Mouse (Mus musculus): ENCODE data around the gene Tyw1. TPM values are rescaled to one million over a fixed set of nuclear protein-coding genes. Genes with fewer than 3 reads are reported as not detected.

Tyw1 gene
- polyA plus RNA-seq, 1 experiment = 11.7 TPM

DNA sequence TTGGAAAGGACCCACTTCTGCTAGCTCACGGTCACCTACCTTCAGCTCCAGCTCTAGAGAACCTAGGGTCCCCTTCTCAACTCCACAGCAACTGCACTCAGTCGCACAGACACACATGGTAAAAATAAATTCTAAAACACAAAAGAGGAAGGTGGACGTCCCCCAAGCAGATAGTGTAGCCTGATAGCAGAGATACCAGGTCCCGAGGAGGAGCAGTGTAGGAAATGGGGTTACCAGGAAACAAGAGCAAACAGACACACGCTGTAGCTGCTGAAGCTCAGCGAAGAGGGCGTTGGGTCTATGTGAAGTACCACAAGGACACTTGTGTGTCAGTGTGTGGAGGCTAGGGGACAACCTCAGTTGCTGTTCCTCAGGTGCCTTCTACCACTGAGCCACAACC lies 89.6 kb downstream of the Tyw1 start:
- TF ChIP-seq CTCF (IDR thresholded peaks at IDR 0.05; ENCODE audit: control insufficient read depth, insufficient read depth, low read length) = no peak
- TF ChIP-seq POLR2A (IDR thresholded peaks at IDR 0.05; ENCODE audit: borderline replicate concordance, control insufficient read depth, low read depth, low read length) = no peak
- Histone ChIP-seq H3K4me3 (replicated peaks; ENCODE audit: control insufficient read depth, low read depth, low read length) (no peak overlapping the region), H3K4me1 (ENCODE audit: control insufficient read depth, insufficient read depth, low read length) (no peaks in the 10 kb centered on the region), H3K27ac (ENCODE audit: control insufficient read depth, insufficient read depth, low read depth, low read length, poor library complexity) (no peak overlapping the region)
- 59% methylated on average over 7 of the region's 7 CpGs for WGBS

DNA sequence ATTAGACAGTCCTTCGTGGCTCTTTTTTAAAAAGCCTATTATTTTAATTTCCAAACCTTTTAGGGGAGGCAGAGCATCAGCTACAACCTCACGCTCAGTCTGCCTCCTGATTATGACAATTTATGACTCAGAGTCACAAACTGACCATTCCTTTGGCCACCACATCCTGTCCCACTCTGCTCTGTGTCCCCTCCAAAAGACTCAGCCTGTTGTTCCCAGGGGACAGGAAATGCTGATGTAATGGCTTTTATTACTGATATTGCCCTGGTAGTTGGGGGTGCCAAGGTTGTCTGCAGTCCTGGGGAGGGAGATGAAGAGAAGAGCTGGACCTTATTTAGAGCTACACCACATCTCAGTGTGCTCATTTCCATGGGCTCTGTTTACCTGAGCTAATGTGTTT lies 90.5 kb downstream of the Tyw1 start:
- Histone ChIP-seq H3K4me1 (ENCODE audit: control insufficient read depth, insufficient read depth, low read length) (no peaks in the 10 kb centered on the region), H3K4me3 (replicated peaks; ENCODE audit: control insufficient read depth, low read depth, low read length) (no peak overlapping the region), H3K27ac (ENCODE audit: control insufficient read depth, insufficient read depth, low read depth, low read length, poor library complexity) (no peak overlapping the region)
- TF ChIP-seq POLR2A (IDR thresholded peaks at IDR 0.05; ENCODE audit: borderline replicate concordance, control insufficient read depth, low read depth, low read length) (no peak), CTCF (IDR thresholded peaks at IDR 0.05; ENCODE audit: control insufficient read depth, insufficient read depth, low read length) (no peak)
- WGBS = 73% methylated on average over 2 of the region's 2 CpGs

DNA sequence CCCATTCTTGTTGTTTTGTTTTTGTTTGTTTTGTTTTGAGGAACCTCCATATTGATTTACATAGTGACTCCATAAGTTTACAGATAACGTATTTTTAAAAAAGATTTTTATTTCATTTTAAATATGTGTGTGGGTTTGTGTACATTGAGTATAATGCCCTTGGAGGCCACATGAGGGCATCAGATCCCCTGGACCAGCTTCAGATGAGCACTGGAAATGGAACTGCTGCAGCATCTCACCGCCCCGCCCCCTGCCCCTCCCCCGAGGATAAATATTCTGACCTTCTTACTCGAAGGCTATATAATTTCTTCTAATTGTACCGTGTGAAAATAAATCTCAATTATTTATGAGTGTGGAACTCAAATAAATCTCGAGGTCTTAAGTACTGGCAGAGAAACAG lies 99.8 kb downstream of the Tyw1 start:
- no peak for TF ChIP-seq CTCF (IDR thresholded peaks at IDR 0.05; ENCODE audit: control insufficient read depth, insufficient read depth, low read length)
- no peak for TF ChIP-seq POLR2A (IDR thresholded peaks at IDR 0.05; ENCODE audit: borderline replicate concordance, control insufficient read depth, low read depth, low read length)
- H3K4me3 ChIP-seq (replicated peaks; ENCODE audit: control insufficient read depth, low read depth, low read length) = no peak overlapping the region
- H3K27ac ChIP-seq (ENCODE audit: control insufficient read depth, insufficient read depth, low read depth, low read length, poor library complexity) = no peak overlapping the region
- WGBS = 57% methylated on average over 7 of the region's 7 CpGs
- H3K4me1 ChIP-seq (ENCODE audit: control insufficient read depth, insufficient read depth, low read length) = no peaks in the 10 kb centered on the region

DNA sequence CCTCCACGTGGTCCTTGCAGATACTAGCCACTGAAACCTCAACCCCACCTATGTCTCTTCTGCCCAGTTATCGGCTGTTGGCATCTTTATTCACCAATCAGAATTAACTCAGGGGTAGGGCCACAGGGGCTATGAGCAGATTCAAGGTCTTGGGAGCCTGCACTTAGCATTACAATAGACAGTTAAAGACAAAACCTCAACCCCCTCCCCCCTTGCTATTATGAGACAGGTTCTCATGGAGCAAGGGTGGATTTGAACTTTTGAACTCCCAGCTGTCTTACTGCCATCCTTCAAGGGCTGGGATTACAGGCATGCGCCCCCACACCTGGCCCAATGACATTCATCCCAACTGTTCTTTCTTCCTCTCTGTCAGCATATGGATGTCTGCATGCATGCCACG lies 107.7 kb downstream of the Tyw1 start:
- 72% methylated on average over 4 of the region's 4 CpGs for WGBS
- no peak overlapping the region for H3K27ac ChIP-seq (ENCODE audit: control insufficient read depth, insufficient read depth, low read depth, low read length, poor library complexity)
- TF ChIP-seq CTCF (IDR thresholded peaks at IDR 0.05; ENCODE audit: control insufficient read depth, insufficient read depth, low read length) (no peak), POLR2A (IDR thresholded peaks at IDR 0.05; ENCODE audit: borderline replicate concordance, control insufficient read depth, low read depth, low read length) (no peak)
- no peaks in the 10 kb centered on the region for H3K4me1 ChIP-seq (ENCODE audit: control insufficient read depth, insufficient read depth, low read length)
- no peak overlapping the region for H3K4me3 ChIP-seq (replicated peaks; ENCODE audit: control insufficient read depth, low read depth, low read length)

DNA sequence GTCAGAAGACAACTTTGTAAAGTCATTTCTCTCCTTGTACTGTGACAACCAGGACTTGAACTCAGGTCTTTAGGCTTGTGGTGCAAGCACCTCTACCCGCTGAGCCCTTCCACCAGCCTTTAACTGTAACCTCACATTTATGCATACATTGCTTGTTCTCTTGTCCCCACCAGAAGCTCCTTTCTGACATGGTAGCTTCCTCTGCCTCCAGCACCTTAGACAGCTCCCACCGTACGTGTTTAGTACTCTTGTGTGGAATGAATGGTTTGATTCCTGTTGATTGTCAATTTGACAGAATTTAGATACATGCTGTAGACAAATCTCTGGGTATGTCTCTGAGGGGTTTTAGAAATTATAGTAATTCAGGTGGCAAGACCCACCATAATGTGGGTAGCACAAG lies 108.4 kb downstream of the Tyw1 start:
- WGBS = 37% methylated on average over 3 of the region's 3 CpGs
- TF ChIP-seq POLR2A (IDR thresholded peaks at IDR 0.05; ENCODE audit: borderline replicate concordance, control insufficient read depth, low read depth, low read length) (no peak), CTCF (IDR thresholded peaks at IDR 0.05; ENCODE audit: control insufficient read depth, insufficient read depth, low read length) (no peak)
- Histone ChIP-seq H3K27ac (ENCODE audit: control insufficient read depth, insufficient read depth, low read depth, low read length, poor library complexity) (no peak overlapping the region), H3K4me3 (replicated peaks; ENCODE audit: control insufficient read depth, low read depth, low read length) (no peak overlapping the region), H3K4me1 (ENCODE audit: control insufficient read depth, insufficient read depth, low read length) (no peaks in the 10 kb centered on the region)

DNA sequence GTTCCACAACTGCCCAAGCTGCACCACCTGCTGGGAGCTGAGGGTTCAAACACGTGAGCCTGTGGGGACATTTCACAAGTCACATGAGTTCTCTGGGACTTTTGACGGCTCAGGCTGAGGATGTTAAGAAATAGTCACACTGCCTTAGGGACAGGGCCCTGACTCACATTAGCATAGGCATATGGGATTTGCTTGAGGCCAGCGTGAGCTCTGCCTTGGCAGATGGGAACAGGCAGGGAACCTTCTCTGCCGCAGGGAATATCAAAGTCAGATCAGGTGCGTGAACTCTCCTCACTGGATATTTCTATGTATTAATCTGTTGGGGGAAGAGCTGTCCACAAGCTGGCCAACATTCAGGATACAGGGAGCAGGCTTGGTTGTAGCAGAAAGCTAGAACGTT lies 112.8 kb downstream of the Tyw1 start:
- WGBS = 76% methylated on average over 6 of the region's 6 CpGs
- no peak overlapping the region for H3K27ac ChIP-seq (ENCODE audit: control insufficient read depth, insufficient read depth, low read depth, low read length, poor library complexity)
- no peak for TF ChIP-seq POLR2A (IDR thresholded peaks at IDR 0.05; ENCODE audit: borderline replicate concordance, control insufficient read depth, low read depth, low read length)
- no peak for TF ChIP-seq CTCF (IDR thresholded peaks at IDR 0.05; ENCODE audit: control insufficient read depth, insufficient read depth, low read length)
- no peaks in the 10 kb centered on the region for H3K4me1 ChIP-seq (ENCODE audit: control insufficient read depth, insufficient read depth, low read length)
- no peak overlapping the region for H3K4me3 ChIP-seq (replicated peaks; ENCODE audit: control insufficient read depth, low read depth, low read length)

DNA sequence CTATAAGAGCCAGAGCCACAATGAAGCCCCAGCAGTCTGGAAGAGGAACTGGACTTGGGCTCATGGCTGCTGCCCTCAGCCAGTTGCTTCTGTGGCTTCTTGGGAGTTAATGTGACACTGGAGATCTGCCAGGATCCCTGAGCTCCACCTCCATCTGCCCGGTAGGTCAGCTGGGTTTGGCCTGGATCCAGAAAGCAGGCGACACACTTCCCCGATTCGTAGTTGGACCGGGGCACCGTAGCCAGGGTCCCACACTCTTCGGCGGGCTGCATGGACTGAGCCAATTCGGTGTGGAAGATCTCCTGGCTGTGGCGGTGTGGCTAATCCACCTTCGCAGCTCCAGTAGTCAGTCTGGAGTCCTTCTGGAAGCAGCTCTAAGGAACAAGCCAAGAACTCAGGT lies 113.8 kb downstream of the Tyw1 start, which contains the start of gene Caln1:
Caln1 (plus strand) TSS at position 219 of the 400 bp plus-strand sequence.
- Histone ChIP-seq H3K4me1 (ENCODE audit: control insufficient read depth, insufficient read depth, low read length) (no peaks in the 10 kb centered on the region), H3K4me3 (replicated peaks; ENCODE audit: control insufficient read depth, low read depth, low read length) (no peak within 1 kb of the TSS), H3K27ac (ENCODE audit: control insufficient read depth, insufficient read depth, low read depth, low read length, poor library complexity) (no peak within 1 kb of the TSS)
- WGBS = 63% methylated on average over 11 of the region's 11 CpGs
- TF ChIP-seq CTCF (IDR thresholded peaks at IDR 0.05; ENCODE audit: control insufficient read depth, insufficient read depth, low read length) (no peak), POLR2A (IDR thresholded peaks at IDR 0.05; ENCODE audit: borderline replicate concordance, control insufficient read depth, low read depth, low read length) (no peak)

DNA sequence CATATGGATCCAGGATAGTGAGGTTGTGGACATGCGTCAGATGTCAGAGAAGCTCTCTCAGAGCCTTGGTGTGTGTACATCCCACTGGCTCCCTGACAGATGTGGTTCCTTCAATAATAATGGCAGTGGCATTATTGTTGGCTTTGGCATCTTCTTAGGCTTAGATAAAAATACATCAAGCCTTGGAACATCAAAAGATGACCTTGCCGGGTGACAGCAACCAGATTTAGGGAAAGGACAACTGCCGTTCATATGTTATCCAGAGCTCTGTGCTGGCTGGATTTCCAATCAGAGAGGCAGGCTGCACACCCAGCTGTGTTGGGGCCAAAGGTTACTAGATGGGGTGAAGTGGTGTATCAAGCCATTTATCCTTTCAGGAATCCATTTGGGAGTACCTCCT lies 120.0 kb downstream of the Tyw1 start:
- no peak overlapping the region for H3K27ac ChIP-seq (ENCODE audit: control insufficient read depth, insufficient read depth, low read depth, low read length, poor library complexity)
- no peaks in the 10 kb centered on the region for H3K4me1 ChIP-seq (ENCODE audit: control insufficient read depth, insufficient read depth, low read length)
- no peak overlapping the region for H3K4me3 ChIP-seq (replicated peaks; ENCODE audit: control insufficient read depth, low read depth, low read length)
- TF ChIP-seq CTCF (IDR thresholded peaks at IDR 0.05; ENCODE audit: control insufficient read depth, insufficient read depth, low read length) = no peak
- 87% methylated on average over 3 of the region's 3 CpGs for WGBS

DNA sequence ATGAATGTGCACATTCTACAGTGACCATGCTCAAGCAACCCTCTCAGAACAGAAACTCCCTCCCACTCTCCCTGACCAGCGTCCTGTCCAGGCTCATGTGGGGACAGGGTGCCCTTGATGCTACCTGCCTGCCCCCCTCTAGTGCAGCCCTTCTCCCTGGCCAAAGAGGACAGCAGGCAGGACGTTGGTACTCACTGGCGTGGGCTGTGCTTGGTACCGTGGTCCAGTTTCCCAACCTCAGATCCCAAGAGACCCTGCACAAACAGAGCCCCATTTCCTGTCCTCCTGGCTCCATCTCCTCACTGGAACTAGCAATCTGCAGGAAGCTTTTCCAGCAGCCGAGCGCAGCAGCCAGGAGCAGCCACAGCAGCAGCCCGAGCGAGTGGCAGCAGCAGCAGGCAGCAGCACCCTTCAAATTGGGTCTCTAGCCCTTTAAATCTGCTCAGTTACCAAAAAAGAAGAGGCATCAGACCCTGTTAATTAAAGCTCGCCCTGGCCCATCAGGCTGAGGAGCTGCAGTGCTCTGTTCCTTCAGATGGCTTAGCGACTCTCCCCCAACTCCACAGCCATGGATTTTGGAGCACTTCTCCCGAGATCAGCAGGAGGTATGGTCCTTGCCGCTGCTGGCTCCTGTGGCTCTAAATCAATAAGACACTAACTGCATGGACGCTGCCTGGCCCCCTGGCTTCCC lies 128.9 kb downstream of the Tyw1 start, which contains the start of gene A330070K13Rik:
A330070K13Rik (minus strand) TSS at position 410 of the 691 bp plus-strand sequence.
- Histone ChIP-seq H3K4me1 (ENCODE audit: control insufficient read depth, insufficient read depth, low read length) (no peaks in the 10 kb centered on the region), H3K27ac (ENCODE audit: control insufficient read depth, insufficient read depth, low read depth, low read length, poor library complexity) (no peak within 1 kb of the TSS), H3K4me3 (replicated peaks; ENCODE audit: control insufficient read depth, low read depth, low read length) (no peak within 1 kb of the TSS)
- 10% methylated on average over 13 of the region's 13 CpGs for WGBS
- no peak for TF ChIP-seq POLR2A (IDR thresholded peaks at IDR 0.05; ENCODE audit: borderline replicate concordance, control insufficient read depth, low read depth, low read length)
- TF ChIP-seq CTCF (IDR thresholded peaks at IDR 0.05; ENCODE audit: control insufficient read depth, insufficient read depth, low read length) = no peak
